Mouse (Mus musculus): Measurements from ENCODE around the gene Klf13. TPM values are rescaled to one million over a fixed set of nuclear protein-coding genes. Genes with fewer than 3 reads are reported as not detected.

Gene Klf13
- polyA plus RNA-seq, 1 experiment: 59.6 TPM

- Histone ChIP-seq H3K27ac (ENCODE audit: insufficient read depth, low read length) (no peak overlapping the region), H3K4me1 (ENCODE audit: control insufficient read depth, insufficient read depth, low read length) (no peaks in the 10 kb centered on the region), H3K4me3 (ENCODE audit: insufficient read depth, low read length) (no peak overlapping the region)
- no peak for TF ChIP-seq CTCF (IDR thresholded peaks at IDR 0.05; ENCODE audit: extremely low read depth, insufficient read depth, low read length)
- no peak for TF ChIP-seq POLR2A (IDR thresholded peaks at IDR 0.05; ENCODE audit: extremely low read depth, insufficient read depth, low read length)
Observed at GRCm38 (mm10) chr7:63861123-63861522, 77.6 kb downstream of the Klf13 start.

GRCm38 (mm10) chr7:63858571-63859152 lies 80.1 kb downstream of the Klf13 start:
- TF ChIP-seq POLR2A (IDR thresholded peaks at IDR 0.05; ENCODE audit: extremely low read depth, insufficient read depth, low read length) (peak; percentile 62), CTCF (IDR thresholded peaks at IDR 0.05; ENCODE audit: extremely low read depth, insufficient read depth, low read length) (no peak)

GRCm38 (mm10) chr7:63857771-63858417 lies 80.8 kb downstream of the Klf13 start:
- Histone ChIP-seq H3K27ac (ENCODE audit: insufficient read depth, low read length) (no peak overlapping the region), H3K4me1 (ENCODE audit: control insufficient read depth, insufficient read depth, low read length) (no peaks in the 10 kb centered on the region), H3K4me3 (ENCODE audit: insufficient read depth, low read length) (no peak overlapping the region)
- TF ChIP-seq POLR2A (IDR thresholded peaks at IDR 0.05; ENCODE audit: extremely low read depth, insufficient read depth, low read length): no peak
- TF ChIP-seq CTCF (IDR thresholded peaks at IDR 0.05; ENCODE audit: extremely low read depth, insufficient read depth, low read length): no peak

More at GRCm38 (mm10) chr7:63858571-63859152, 80.1 kb downstream of the Klf13 start:
- Histone ChIP-seq H3K27ac (ENCODE audit: insufficient read depth, low read length) (no peak overlapping the region), H3K4me3 (ENCODE audit: insufficient read depth, low read length) (peak overlapping the region; percentile 22), H3K4me1 (ENCODE audit: control insufficient read depth, insufficient read depth, low read length) (no peaks in the 10 kb centered on the region)

GRCm38 (mm10) chr7:63855283-63855682 lies 83.4 kb downstream of the Klf13 start:
- Histone ChIP-seq H3K27ac (ENCODE audit: insufficient read depth, low read length) (no peak overlapping the region), H3K4me3 (ENCODE audit: insufficient read depth, low read length) (no peak overlapping the region), H3K4me1 (ENCODE audit: control insufficient read depth, insufficient read depth, low read length) (peaks cover 2% of the 10 kb centered on the region; the same call in 1 of the 2 replicates)
- TF ChIP-seq CTCF (IDR thresholded peaks at IDR 0.05; ENCODE audit: extremely low read depth, insufficient read depth, low read length): peak; percentile 69
- no peak for TF ChIP-seq POLR2A (IDR thresholded peaks at IDR 0.05; ENCODE audit: extremely low read depth, insufficient read depth, low read length)

GRCm38 (mm10) chr7:63851841-63852533 lies 86.7 kb downstream of the Klf13 start:
- H3K4me1 ChIP-seq (ENCODE audit: control insufficient read depth, insufficient read depth, low read length): peaks cover 2% of the 10 kb centered on the region; the same call in 1 of the 2 replicates
- H3K4me3 ChIP-seq (ENCODE audit: insufficient read depth, low read length): no peak overlapping the region
- TF ChIP-seq CTCF (IDR thresholded peaks at IDR 0.05; ENCODE audit: extremely low read depth, insufficient read depth, low read length) (peak; percentile 44), POLR2A (IDR thresholded peaks at IDR 0.05; ENCODE audit: extremely low read depth, insufficient read depth, low read length) (no peak)
- H3K27ac ChIP-seq (ENCODE audit: insufficient read depth, low read length): no peak overlapping the region

Other genes with a start within 250 kb of the Klf13 start
- not detected in 2 replicates for gene E030018B13Rik, start 22.1 kb downstream of the Klf13 start, polyA plus RNA-seq (2012; rRNA removed)
- gene Trpm1, start 214.9 kb upstream of the Klf13 start, polyA plus RNA-seq (2012; rRNA removed): 0.15 TPM in 2 replicates